Mouse (Mus musculus) midbrain, postnatal 0 days (tissue): ENCODE measurements at regions not wholly inside any gene's neighbourhood (a gene's known extent, or its start where the extent isn't known, plus 50 kb on each side); places are given as distances from the start of the nearest gene placed in this dataset.

Source experiments
- ATAC-seq: fragments of 200-750 bp; cut with Nextera tagmentation; 2 replicates; pipeline ENCODE4 v1.8.0; 2017; ENCODE audit warnings: moderate number of reproducible peaks, mild to moderate bottlenecking, moderate TSS enrichment, moderate library complexity; ENCODE audit not compliant: low FRiP score
- DNase-seq: peaks from one replicate; pipeline ENCODE4 v3.0.0-alpha.2; 2015; ENCODE audit warnings: low spot score
- H3K27ac ChIP-seq: fragments of 300-500 bp; sonication (generic); 2 replicates; pipeline ENCODE4 v1.5.1; 2014; ENCODE audit warnings: low read depth, mild to moderate bottlenecking, low read length, mixed read lengths
- H3K27me3 ChIP-seq: fragments of 300-500 bp; sonication (generic); 2 replicates; pipeline ENCODE4 v1.6.1; 2014; ENCODE audit warnings: low read length, control low read depth, mixed read lengths; ENCODE audit not compliant: insufficient read depth
- H3K36me3 ChIP-seq: fragments of 300-500 bp; sonication (generic); 2 replicates; pipeline ENCODE4 v1.6.1; 2014; ENCODE audit warnings: low read length, control low read depth, mixed read lengths; ENCODE audit not compliant: insufficient read depth
- H3K4me1 ChIP-seq: fragments of 300-500 bp; sonication (generic); 2 replicates; pipeline ENCODE4 v1.6.1; 2014; ENCODE audit warnings: mild to moderate bottlenecking, control low read depth, antibody characterized with exemption, low read length, mixed read lengths; ENCODE audit not compliant: insufficient read depth
- H3K4me2 ChIP-seq: fragments of 300-500 bp; sonication (generic); 2 replicates; pipeline ENCODE4 v1.6.1; 2014; ENCODE audit warnings: low read depth, mild to moderate bottlenecking, low read length, mixed read lengths; ENCODE audit not compliant: poor library complexity, severe bottlenecking
- H3K4me3 ChIP-seq: fragments of 300-500 bp; sonication (generic); 2 replicates; pipeline ENCODE4 v1.5.1; 2014; ENCODE audit warnings: low read depth, mild to moderate bottlenecking, low read length, moderate library complexity
- H3K9ac ChIP-seq: fragments of 300-500 bp; sonication (generic); replicated peaks from 2 replicates; pipeline ENCODE4 v1.6.1; 2014; ENCODE audit warnings: mild to moderate bottlenecking, low read length, moderate library complexity, mixed read lengths; ENCODE audit not compliant: poor library complexity, severe bottlenecking
- H3K9me3 ChIP-seq: fragments of 300-500 bp; sonication (generic); 2 replicates; pipeline ENCODE4 v1.6.1; 2016; ENCODE audit warnings: low read length, control low read depth
- CTCF ChIP-seq: IDR thresholded peaks from 2 replicates; pipeline ENCODE4 v1.5.1; 2016; ENCODE audit warnings: antibody characterized with exemption, mild to moderate bottlenecking
- WGBS: fragments of 180-500 bp; shearing (Covaris S2); extraction: QIAGEN DNeasy Blood & Tissue Kit; methylation state at CpG from one replicate; pipeline ENCODE4 v1.1.7; 2014; 5-methylcytosine and 5-hydroxymethylcytosine counted together

- Histone ChIP-seq H3K9me3 (no peaks in the 10 kb centered on the region), H3K4me1 (no peaks in the 10 kb centered on the region), H3K4me2 (no peak overlapping the region), H3K9ac (no peak overlapping the region), H3K27ac (no peak overlapping the region), H3K4me3 (no peak overlapping the region), H3K27me3 (no peaks in the 10 kb centered on the region), H3K36me3 (no peaks in the 10 kb centered on the region)
- DNase-seq (no peak), ATAC-seq (no peak)
- WGBS: 88% methylated on average over 8 of the region's 8 CpGs
- TF ChIP-seq CTCF: no peak
Measured at GRCm38 (mm10) chr16:30687682-30688081, 88.2 kb downstream of the Fam43a start.

GRCm38 (mm10) chr16:30690531-30690930, 91.0 kb downstream of the Fam43a start:
- Histone ChIP-seq H3K27ac (no peak overlapping the region), H3K4me3 (no peak overlapping the region), H3K9me3 (no peaks in the 10 kb centered on the region), H3K9ac (no peak overlapping the region), H3K36me3 (no peaks in the 10 kb centered on the region), H3K4me1 (no peaks in the 10 kb centered on the region), H3K4me2 (no peak overlapping the region), H3K27me3 (no peaks in the 10 kb centered on the region)
- peak; percentile 37 for DNase-seq
- TF ChIP-seq CTCF: no peak
- ATAC-seq: no peak
- 79% methylated on average over 4 of the region's 4 CpGs for WGBS

GRCm38 (mm10) chr16:30691964-30692363, 92.4 kb downstream of the Fam43a start:
- Histone ChIP-seq H3K4me2 (no peak overlapping the region), H3K4me3 (no peak overlapping the region), H3K9ac (no peak overlapping the region), H3K4me1 (no peaks in the 10 kb centered on the region), H3K27ac (no peak overlapping the region), H3K27me3 (no peaks in the 10 kb centered on the region), H3K36me3 (no peaks in the 10 kb centered on the region), H3K9me3 (no peaks in the 10 kb centered on the region)
- ATAC-seq (no peak), DNase-seq (no peak)
- no peak for TF ChIP-seq CTCF
- WGBS: 90% methylated on average over 15 of the region's 15 CpGs

GRCm38 (mm10) chr16:30692541-30693141, 93.1 kb downstream of the Fam43a start:
- Histone ChIP-seq H3K27me3 (no peaks in the 10 kb centered on the region), H3K36me3 (no peaks in the 10 kb centered on the region), H3K9me3 (no peaks in the 10 kb centered on the region), H3K9ac (no peak overlapping the region), H3K4me3 (no peak overlapping the region), H3K27ac (no peak overlapping the region), H3K4me2 (no peak overlapping the region), H3K4me1 (no peaks in the 10 kb centered on the region)
- no peak for TF ChIP-seq CTCF
- 53% methylated on average over 5 of the region's 5 CpGs for WGBS
- ATAC-seq (no peak), DNase-seq (peak; percentile 12)

GRCm38 (mm10) chr16:30693206-30693605, 93.7 kb downstream of the Fam43a start:
- Histone ChIP-seq H3K4me2 (no peak overlapping the region), H3K9ac (no peak overlapping the region), H3K4me1 (no peaks in the 10 kb centered on the region), H3K36me3 (no peaks in the 10 kb centered on the region), H3K27ac (no peak overlapping the region), H3K9me3 (no peaks in the 10 kb centered on the region), H3K4me3 (no peak overlapping the region), H3K27me3 (no peaks in the 10 kb centered on the region)
- TF ChIP-seq CTCF: no peak
- 67% methylated on average over 3 of the region's 3 CpGs for WGBS
- no peak for ATAC-seq
- DNase-seq: no peak

- Histone ChIP-seq H3K9me3 (no peaks in the 10 kb centered on the region), H3K4me3 (no peak overlapping the region), H3K9ac (no peak overlapping the region), H3K27ac (no peak overlapping the region), H3K36me3 (no peaks in the 10 kb centered on the region), H3K27me3 (no peaks in the 10 kb centered on the region), H3K4me2 (no peak overlapping the region), H3K4me1 (no peaks in the 10 kb centered on the region)
- no peak for DNase-seq
- TF ChIP-seq CTCF: no peak
- WGBS: 89% methylated on average over 1 of the region's 1 CpGs
- ATAC-seq: no peak
Measured at GRCm38 (mm10) chr16:30693839-30694527, 94.5 kb downstream of the Fam43a start.
